Mouse (Mus musculus): ENCODE measurements around the gene Leng8. TPM values are rescaled to one million over a fixed set of nuclear protein-coding genes. Genes with fewer than 3 reads are reported as not detected.
A peak's percentile ranks its signal among the peaks of the same experiment; 100 is the strongest.

Leng8 gene
- polyA plus RNA-seq, 1 experiment from 2014 or later: 59.0 TPM

DNA sequence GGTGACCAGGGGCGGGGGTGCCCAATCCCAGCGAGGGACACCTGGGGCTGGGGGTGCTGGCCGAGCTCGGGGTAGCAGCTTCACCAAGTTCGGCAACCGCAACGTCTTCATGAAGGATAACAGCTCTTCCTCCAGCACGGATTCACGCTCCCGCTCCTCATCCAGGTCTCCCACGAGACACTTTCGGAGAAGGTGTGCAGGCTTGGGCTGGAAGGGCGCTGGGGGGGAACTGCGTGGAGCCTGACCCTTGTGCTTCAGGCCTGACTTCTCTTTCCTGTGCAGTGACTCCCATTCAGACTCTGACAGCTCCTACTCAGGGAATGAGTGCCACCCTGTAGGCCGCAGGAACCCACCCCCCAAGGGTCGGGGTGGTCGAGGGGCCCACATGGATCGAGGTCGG, 6.7 kb downstream of the Leng8 start:
- H3K9ac ChIP-seq: no peak overlapping the region
- no peak overlapping the region for H3K4me3 ChIP-seq
- no peaks in the 10 kb centered on the region for H3K9me3 ChIP-seq
- no peak overlapping the region for H3K27ac ChIP-seq
- WGBS: 95% methylated on average over 19 of the region's 19 CpGs
- H3K4me1 ChIP-seq: peaks cover 15% of the 10 kb centered on the region
- H3K36me3 ChIP-seq: peaks cover 89% of the 10 kb centered on the region
- no peak for ATAC-seq (ENCODE audit: borderline replicate concordance, extremely low read depth, low FRiP score, low TSS enrichment)
- no peaks in the 10 kb centered on the region for H3K27me3 ChIP-seq
- no peak overlapping the region for H3K4me2 ChIP-seq

GRCm38 (mm10) chr7:4144046-4144445, 7.2 kb downstream of the Leng8 start:
- Histone ChIP-seq H3K4me3 (no peak overlapping the region), H3K4me1 (peaks cover 17% of the 10 kb centered on the region), H3K36me3 (peaks cover 84% of the 10 kb centered on the region), H3K27ac (no peak overlapping the region), H3K27me3 (no peaks in the 10 kb centered on the region), H3K9ac (no peak overlapping the region), H3K9me3 (no peaks in the 10 kb centered on the region), H3K4me2 (no peak overlapping the region)
- 95% methylated on average over 13 of the region's 13 CpGs for WGBS
- no peak for ATAC-seq (ENCODE audit: borderline replicate concordance, extremely low read depth, low FRiP score, low TSS enrichment)

- H3K4me1 ChIP-seq: peaks cover 19% of the 10 kb centered on the region
- ATAC-seq (ENCODE audit: borderline replicate concordance, extremely low read depth, low FRiP score, low TSS enrichment): no peak
- H3K27ac ChIP-seq: no peak overlapping the region
- H3K4me3 ChIP-seq: no peak overlapping the region
- peaks cover 75% of the 10 kb centered on the region for H3K36me3 ChIP-seq
- H3K9me3 ChIP-seq: no peaks in the 10 kb centered on the region
- no peak overlapping the region for H3K4me2 ChIP-seq
- no peaks in the 10 kb centered on the region for H3K27me3 ChIP-seq
- WGBS: 91% methylated on average over 20 of the region's 20 CpGs
- no peak overlapping the region for H3K9ac ChIP-seq
Observed at GRCm38 (mm10) chr7:4144766-4145551, 8.1 kb downstream of the Leng8 start.

GRCm38 (mm10) chr7:4145552-4146190, 8.8 kb downstream of the Leng8 start:
- WGBS: 58% methylated on average over 6 of the region's 6 CpGs
- no peak for ATAC-seq (ENCODE audit: borderline replicate concordance, extremely low read depth, low FRiP score, low TSS enrichment)
- Histone ChIP-seq H3K27me3 (no peaks in the 10 kb centered on the region), H3K36me3 (peaks cover 68% of the 10 kb centered on the region), H3K4me2 (no peak overlapping the region), H3K4me1 (peaks cover 25% of the 10 kb centered on the region), H3K27ac (no peak overlapping the region), H3K9me3 (no peaks in the 10 kb centered on the region), H3K9ac (no peak overlapping the region), H3K4me3 (no peak overlapping the region)

GRCm38 (mm10) chr7:4146241-4147180, 9.7 kb downstream of the Leng8 start:
- H3K9me3 ChIP-seq: no peaks in the 10 kb centered on the region
- no peak overlapping the region for H3K27ac ChIP-seq
- H3K4me1 ChIP-seq: peaks cover 32% of the 10 kb centered on the region
- peaks cover 59% of the 10 kb centered on the region for H3K36me3 ChIP-seq
- H3K27me3 ChIP-seq: peaks cover 4% of the 10 kb centered on the region; the same call in 1 of the 2 replicates
- H3K4me3 ChIP-seq: no peak overlapping the region
- no peak for ATAC-seq (ENCODE audit: borderline replicate concordance, extremely low read depth, low FRiP score, low TSS enrichment)
- WGBS: 93% methylated on average over 23 of the region's 23 CpGs
- no peak overlapping the region for H3K9ac ChIP-seq
- no peak overlapping the region for H3K4me2 ChIP-seq

GRCm38 (mm10) chr7:4147371-4147770, 10.5 kb downstream of the Leng8 start:
- 83% methylated on average over 20 of the region's 20 CpGs for WGBS
- peaks cover 7% of the 10 kb centered on the region; the same call in 1 of the 2 replicates for H3K27me3 ChIP-seq

GRCm38 (mm10) chr7:4147836-4148235, 11.0 kb downstream of the Leng8 start:
- no peak overlapping the region for H3K9ac ChIP-seq
- ATAC-seq (ENCODE audit: borderline replicate concordance, extremely low read depth, low FRiP score, low TSS enrichment): no peak
- peak overlapping the region; percentile 97 for H3K27ac ChIP-seq
- H3K9me3 ChIP-seq: no peaks in the 10 kb centered on the region
- peaks cover 32% of the 10 kb centered on the region for H3K4me1 ChIP-seq
- 58% methylated on average over 4 of the region's 4 CpGs for WGBS
- H3K4me3 ChIP-seq: no peak overlapping the region
- H3K36me3 ChIP-seq: peaks cover 46% of the 10 kb centered on the region
- peaks cover 7% of the 10 kb centered on the region; the same call in 1 of the 2 replicates for H3K27me3 ChIP-seq
- peak overlapping the region; percentile 84; the same call in 1 of the 2 replicates for H3K4me2 ChIP-seq

More at GRCm38 (mm10) chr7:4147371-4147770, 10.5 kb downstream of the Leng8 start:
- H3K4me1 ChIP-seq: peaks cover 32% of the 10 kb centered on the region
- no peak overlapping the region for H3K4me2 ChIP-seq
- no peak for ATAC-seq (ENCODE audit: borderline replicate concordance, extremely low read depth, low FRiP score, low TSS enrichment)
- no peak overlapping the region for H3K9ac ChIP-seq
- no peaks in the 10 kb centered on the region for H3K9me3 ChIP-seq
- peaks cover 51% of the 10 kb centered on the region for H3K36me3 ChIP-seq
- no peak overlapping the region for H3K4me3 ChIP-seq
- H3K27ac ChIP-seq: no peak overlapping the region

- 25% methylated on average over 18 of the region's 18 CpGs for WGBS
- Histone ChIP-seq H3K4me1 (peaks cover 32% of the 10 kb centered on the region), H3K4me3 (peak overlapping the region; percentile 62), H3K36me3 (peaks cover 38% of the 10 kb centered on the region), H3K9ac (peak overlapping the region; percentile 57), H3K27me3 (peaks cover 7% of the 10 kb centered on the region; the same call in 1 of the 2 replicates), H3K9me3 (no peaks in the 10 kb centered on the region), H3K4me2 (peak overlapping the region; percentile 84), H3K27ac (peak overlapping the region; percentile 97)
- ATAC-seq (ENCODE audit: borderline replicate concordance, extremely low read depth, low FRiP score, low TSS enrichment): peak; percentile 5; the same call in 1 of the 2 replicates
Observed at GRCm38 (mm10) chr7:4148341-4149208, 11.7 kb downstream of the Leng8 start.

DNA sequence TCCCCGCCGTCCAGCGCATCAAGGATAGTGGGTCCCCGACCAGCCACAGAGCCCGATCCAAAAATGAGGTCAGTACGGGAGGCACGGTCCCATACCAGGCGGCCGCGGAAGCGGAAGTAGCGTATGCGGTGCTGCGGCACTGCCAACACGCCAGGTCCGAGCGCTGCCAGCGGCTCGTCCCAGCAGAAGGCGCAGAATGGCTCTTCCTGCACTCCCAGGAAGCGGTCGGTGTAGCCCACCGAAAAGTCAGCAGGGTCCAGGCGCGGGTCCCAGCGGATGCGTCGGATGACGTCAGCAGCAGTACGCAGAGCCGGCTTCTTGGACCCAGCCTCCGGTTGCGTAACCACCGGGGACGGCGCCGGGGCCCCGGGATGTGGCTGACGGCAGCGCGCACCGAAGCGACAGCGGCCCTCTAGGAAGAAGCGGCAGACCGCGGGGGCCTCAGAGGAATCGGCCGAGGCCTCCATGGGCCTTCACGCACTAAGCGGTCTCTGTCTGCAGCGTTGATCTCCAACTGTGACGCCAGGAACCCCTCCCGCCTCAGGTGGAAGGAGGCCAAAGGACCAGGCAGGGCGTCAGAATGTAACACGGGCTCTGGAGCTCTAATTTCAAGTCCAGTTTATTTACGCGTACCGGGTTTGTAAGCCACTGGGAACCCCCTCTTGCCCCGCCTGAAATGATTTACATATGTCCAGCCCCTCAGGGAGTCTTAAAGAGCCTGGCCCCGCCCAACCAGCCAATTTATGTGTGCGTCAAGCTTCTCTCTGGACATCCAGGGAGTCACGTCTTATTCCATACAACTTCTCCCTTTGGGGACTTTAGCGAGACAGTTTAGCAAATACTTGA, 12.6 kb downstream of the Leng8 start:
- Histone ChIP-seq H3K27ac (peak overlapping the region; percentile 97), H3K4me3 (peak overlapping the region; percentile 62), H3K4me2 (peak overlapping the region; percentile 84), H3K36me3 (peaks cover 30% of the 10 kb centered on the region), H3K9ac (peak overlapping the region; percentile 57), H3K4me1 (peaks cover 32% of the 10 kb centered on the region), H3K9me3 (no peaks in the 10 kb centered on the region), H3K27me3 (peaks cover 7% of the 10 kb centered on the region; the same call in 1 of the 2 replicates)
- ATAC-seq (ENCODE audit: borderline replicate concordance, extremely low read depth, low FRiP score, low TSS enrichment): peak; percentile 78
- WGBS: under 1% methylated on average over 64 of the region's 64 CpGs

DNA sequence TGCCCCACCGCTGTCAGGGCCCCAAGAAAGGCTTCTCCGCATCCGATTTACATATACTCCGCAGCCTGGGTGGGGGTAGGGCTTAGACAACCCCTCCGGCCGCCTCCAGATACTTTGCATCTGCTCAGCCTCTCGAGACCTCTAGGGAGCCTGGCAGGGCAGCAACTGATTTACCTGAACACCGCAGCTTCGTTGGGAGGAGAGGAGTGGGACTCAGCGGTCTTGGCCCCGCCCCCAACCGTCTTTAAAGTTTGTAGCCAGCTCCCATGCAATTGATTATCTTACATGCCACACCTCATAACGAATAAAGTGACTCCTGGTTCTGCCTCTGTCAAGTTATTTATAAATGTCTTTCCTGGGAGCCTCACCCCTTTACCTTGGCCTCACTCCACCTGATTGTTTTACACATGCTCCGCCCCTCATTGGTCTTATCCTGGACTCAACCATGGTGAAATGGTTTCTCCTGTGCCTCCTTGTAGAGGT, 13.3 kb downstream of the Leng8 start, which contains the start of gene Leng9:
Leng9 (minus strand) TSS at position 316 of the 483 bp plus-strand sequence.
- peak within 1 kb of the TSS; percentile 57 for H3K9ac ChIP-seq
- peaks cover 32% of the 10 kb centered on the region for H3K4me1 ChIP-seq
- peaks cover 7% of the 10 kb centered on the region; the same call in 1 of the 2 replicates for H3K27me3 ChIP-seq
- peak within 1 kb of the TSS; percentile 84 for H3K4me2 ChIP-seq
- H3K4me3 ChIP-seq: peak within 1 kb of the TSS; percentile 62
- peak within 1 kb of the TSS; percentile 97 for H3K27ac ChIP-seq
- H3K36me3 ChIP-seq: peaks cover 23% of the 10 kb centered on the region
- 2% methylated on average over 14 of the region's 14 CpGs for WGBS
- H3K9me3 ChIP-seq: no peaks in the 10 kb centered on the region
- ATAC-seq (ENCODE audit: borderline replicate concordance, extremely low read depth, low FRiP score, low TSS enrichment): peak; percentile 28; the same call in 1 of the 2 replicates
